Mouse (Mus musculus): Measurements from ENCODE around the gene Fez2. TPM values are rescaled to one million over a fixed set of nuclear protein-coding genes. Genes with fewer than 3 reads are reported as not detected.

The Fez2 gene
- 21.5 and 23.2 TPM in 2 replicates for polyA plus RNA-seq (2012; rRNA removed)

GRCm38 (mm10) chr17:78417381-78418281 lies at the start of gene Fez2:
Gene Fez2 (minus strand): TSS chr17:78418152.

Other genes starting within 250 kb of the Fez2 start
- 27.6 and 28.4 TPM in 2 replicates for gene Crim1, start 217.9 kb downstream of the Fez2 start, polyA plus RNA-seq (2012; rRNA removed)
- gene Vit, start 89.9 kb upstream of the Fez2 start, polyA plus RNA-seq (2012; rRNA removed) = 0.99 and 1.2 TPM in 2 replicates

Data from colon, adult 2 months (tissue).